Comparison of ENCODE assay signal across 8 mouse cellular contexts in the genomic region with DNA sequence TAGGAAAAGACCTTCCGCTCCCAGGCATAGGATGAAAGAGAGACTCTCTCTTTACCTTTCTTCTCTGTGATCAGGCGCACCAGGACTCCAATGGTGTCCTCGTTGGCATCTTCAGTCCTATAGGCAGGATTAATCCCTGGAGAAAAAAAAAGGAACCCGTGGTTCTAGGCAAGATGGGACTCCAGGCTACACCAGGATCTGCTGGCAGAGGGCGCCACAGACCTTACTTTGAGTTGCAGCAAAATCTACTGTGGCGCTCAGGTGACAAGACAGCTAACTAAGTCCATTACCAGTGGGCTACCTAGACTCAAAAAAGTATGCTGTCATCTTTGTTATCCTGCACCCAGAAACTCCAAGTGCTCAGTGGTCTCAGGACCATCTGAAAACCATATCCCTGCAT. TPM values are rescaled to one million over a fixed set of nuclear protein-coding genes. Genes with fewer than 3 reads are reported as not detected.
A peak's percentile ranks its signal among the peaks of the same experiment; 100 is the strongest.
DNase-seq lines count a peak whose midpoint lies in the region; ATAC-seq and TF ChIP-seq lines count a peak whose summit lies in the region.

No protein-coding gene starts in this region.

- dilution Hi-C loops in CH12.LX (cut with MboI; ENCODE audit: extremely low pct_ligation_motif_present, extremely low pct_unique_long_range_greater_than_20kb, low sequenced_read_pairs), result no loop called here

- TF ChIP-seq CTCF in CH12.LX (conservative IDR thresholded peaks at IDR 0.05 in 1 of 2, IDR thresholded peaks at IDR 0.05 in 1 of 2; ENCODE audit: low read depth in 2 of 2, low read length in 2 of 2), result peak; percentile 68 to 95

- no peak for ATAC-seq in heart, embryonic 12.5 days (ENCODE audit: insufficient number of reproducible peaks, low FRiP score)

- TF ChIP-seq POLR2A in CH12.LX (IDR thresholded peaks at IDR 0.05; ENCODE audit: low read depth, low read length), result no peak

- peaks cover 14% of the 10 kb centered on the region for H3K36me3 ChIP-seq in heart, embryonic 12.5 days
- peaks cover 76 to 90% of the 10 kb centered on the region in 2 experiments for H3K36me3 ChIP-seq in CH12.LX (replicated peaks in 1 of 2; ENCODE audit: control insufficient read depth in 1 of 2, insufficient read depth in 1 of 2, low read length in 1 of 2)

- H3K79me2 ChIP-seq in CH12.LX (replicated peaks; ENCODE audit: control insufficient read depth, extremely low read depth, insufficient read depth, poor library complexity, severe bottlenecking), result peaks cover 19% of the 10 kb centered on the region

- no peak overlapping the region for H3K4me2 ChIP-seq in heart, embryonic 12.5 days
- H3K4me2 ChIP-seq in CH12.LX (ENCODE audit: insufficient read depth, low read depth, poor library complexity, severe bottlenecking), result no peak overlapping the region

- H3K9ac ChIP-seq in heart, embryonic 12.5 days, result no peak overlapping the region
- H3K9ac ChIP-seq in CH12.LX (ENCODE audit: insufficient read depth, low read depth), result no peak overlapping the region

- H3K27ac ChIP-seq in heart, embryonic 12.5 days (ENCODE audit: poor library complexity, severe bottlenecking), result no peak overlapping the region
- H3K27ac ChIP-seq in CH12.LX (ENCODE audit: insufficient read depth, low read depth), result no peak overlapping the region

- H3K4me1 ChIP-seq in heart, embryonic 12.5 days (replicated peaks), result peaks cover 45% of the 10 kb centered on the region
- H3K4me1 ChIP-seq in CH12.LX (ENCODE audit: control insufficient read depth in 1 of 2, insufficient read depth in 2 of 2), result peaks cover 34 to 94% of the 10 kb centered on the region in 2 experiments

- TF ChIP-seq EP300 in CH12.LX (IDR thresholded peaks at IDR 0.05; ENCODE audit: low read length), result no peak

- TF ChIP-seq RAD21 in CH12.LX (IDR thresholded peaks at IDR 0.05; ENCODE audit: low read depth, low read length), result peak; percentile 93

- in situ Hi-C loops in CH12.LX (cut with MboI; ENCODE audit: low pct_ligation_motif_present, low pct_unique_long_range_greater_than_20kb, low sequenced_read_pairs), result no loop called here

- peak; percentile 63 to 88 for DNase-seq in heart, adult 18-20 months
- DNase-seq in CH12.LX (ENCODE audit: extremely low read depth), result peak; percentile 69
- peak; percentile 62 for DNase-seq in c-Kit-positive CD71-negative TER-119-negative erythroid progenitor cells, embryonic 14.5 days (ENCODE audit: low read depth)
- peak; percentile 65 to 67 for DNase-seq in gastrocnemius, adult 8-10 months (ENCODE audit: low spot score in 2 of 2)
- DNase-seq in left cerebral cortex, adult 11 months (ENCODE audit: low spot score), result peak; percentile 67
- peak; percentile 61 for DNase-seq in mesoderm, embryonic 11.5 days (ENCODE audit: low read depth, low spot score)
- DNase-seq in spleen, postnatal 4 days (ENCODE audit: low spot score in 2 of 2), result peak; percentile 77 to 89

- no peaks in the 10 kb centered on the region for H3K27me3 ChIP-seq in heart, embryonic 12.5 days (replicated peaks)
- H3K27me3 ChIP-seq in CH12.LX (replicated peaks), result no peaks in the 10 kb centered on the region

- H3K4me3 ChIP-seq in heart, embryonic 12.5 days, result no peak overlapping the region
- H3K4me3 ChIP-seq in CH12.LX (replicated peaks in 1 of 3; ENCODE audit: low read depth in 2 of 3, low read length in 2 of 3, poor library complexity in 1 of 3), result no peak overlapping the region

- H3K9me3 ChIP-seq in heart, embryonic 12.5 days (replicated peaks), result no peaks in the 10 kb centered on the region
- H3K9me3 ChIP-seq in CH12.LX (replicated peaks; ENCODE audit: low read length), result peaks cover 5% of the 10 kb centered on the region

- WGBS in heart, embryonic 12.5 days, result 37% methylated on average over 6 of the region's 6 CpGs

TF ChIP-seq in CH12.LX, 34 proteins besides CTCF, POLR2A, EP300 and RAD21:
- TF ChIP-seq ZC3H11A (IDR thresholded peaks at IDR 0.05; ENCODE audit: low read depth, low read length) (peak; percentile 40; the same call in 1 of the 2 replicates), JUND (conservative IDR thresholded peaks at IDR 0.05; ENCODE audit: low read depth, low read length) (no peak), MEF2A (IDR thresholded peaks at IDR 0.05; ENCODE audit: borderline replicate concordance, low read depth, low read length) (peak; percentile 23; the same call in 1 of the 2 replicates), SMC3 (IDR thresholded peaks at IDR 0.05; ENCODE audit: low read depth, low read length) (peak; percentile 95), BHLHE40 (IDR thresholded peaks at IDR 0.05; ENCODE audit: low read depth, low read length) (0 out of 2 replicates have a peak, but pooled peaks have one; percentile 10), CHD1 (IDR thresholded peaks at IDR 0.05; ENCODE audit: low read depth, low read length) (no peak)
TF ChIP-seq in CH12.LX: peak in this region for 4.

RNA-seq across cellular contexts. Expression of a gene that starts 14.5 kb away (rescaled TPM):
- total RNA-seq in heart, adult 18-20 months (2021), result 1 to 10 TPM; 4.5 to 5.4 TPM
- polyA plus RNA-seq in heart, embryonic 12.5 days (2016; fragmentation: Nextera tagmentation; extraction: Ambion mirVana), result 4.1 TPM in 2 replicates
- total RNA-seq in CH12.LX (2012; rRNA removed), result 27.7 and 29.9 TPM in 2 replicates
- 24.5 and 25.7 TPM in 2 replicates for total RNA-seq in CH12.LX (2014; rRNA removed)
- polyA plus RNA-seq in CH12.LX (2012; ENCODE audit: insufficient read length, low read depth), result 24.9 and 31.1 TPM in 2 replicates
- 10 to 100 TPM; 10.5 to 22.2 (median 13.8) TPM for total RNA-seq in gastrocnemius, adult 8-10 months (2022)
